In the genomic region with DNA sequence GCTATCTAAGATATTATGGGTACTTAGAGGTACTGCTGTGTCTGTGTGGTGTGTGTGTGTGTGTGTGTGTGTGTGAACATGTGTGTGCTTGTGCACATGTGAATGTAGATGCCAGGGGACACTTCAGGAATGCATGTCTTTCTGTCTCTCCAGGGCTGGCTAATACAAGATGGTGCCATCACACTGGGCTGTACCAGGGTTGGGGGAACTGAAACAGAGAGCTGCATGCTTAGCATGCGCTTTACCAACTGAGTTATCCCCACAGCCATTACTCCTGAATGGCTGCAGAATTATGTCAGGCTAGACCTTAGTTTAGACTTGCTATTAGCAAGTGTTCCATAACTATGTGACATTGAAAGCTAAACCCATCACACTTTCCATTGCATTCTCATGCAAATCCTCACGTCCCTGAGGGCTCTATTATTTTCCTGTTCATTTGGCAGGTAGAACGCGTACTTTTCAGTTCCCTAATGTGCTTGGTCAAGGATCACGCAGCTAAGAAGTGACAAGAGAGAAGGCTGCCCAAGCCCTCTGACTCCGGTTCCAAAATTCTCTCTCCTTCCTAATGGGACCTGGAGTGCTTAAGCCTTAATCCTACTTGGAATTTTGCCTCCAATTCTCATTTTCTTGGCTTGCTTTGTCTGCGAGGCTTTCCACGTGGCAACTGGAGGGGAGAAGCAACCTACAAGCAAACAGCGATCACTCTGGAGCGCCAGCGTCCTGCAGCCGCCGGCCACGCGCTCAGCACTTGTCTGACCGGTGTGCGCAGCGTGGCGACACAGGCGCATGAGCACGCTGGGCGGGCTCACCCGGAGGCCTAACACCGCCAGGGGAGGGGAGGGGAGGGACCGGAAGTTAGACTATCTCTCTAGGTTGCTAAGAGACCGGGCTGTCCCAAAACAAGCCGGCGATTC, we compare ENCODE assay signal across 8 mouse cellular contexts. TPM values are rescaled to one million over a fixed set of nuclear protein-coding genes. Genes with fewer than 3 reads are reported as not detected.
A peak's percentile ranks its signal among the peaks of the same experiment; 100 is the strongest.
DNase-seq lines count a peak whose midpoint lies in the region; ATAC-seq lines count a peak whose summit lies in the region.

Gene Ttc25, plus strand, starts transcription at position 776 of the 914 bp plus-strand sequence.

- peak; percentile 92 for ATAC-seq in inflammation-experienced regulatory T-cells, adult 6 months
- peak; percentile 98 for ATAC-seq in megakaryocyte-erythroid progenitor cell, adult 5-6 weeks (replicated peaks; ENCODE audit: low FRiP score, low TSS enrichment, poor library complexity, severe bottlenecking)

- intact Hi-C loops in gastrocnemius, postnatal 14 days (cut with DNase I; ENCODE audit: low total_unique reads), result no loop called here
- intact Hi-C loops in left cerebral cortex, postnatal 10 days (cut with DNase I), result no loop called here

- peak; percentile 94 for DNase-seq in WW6 (ENCODE audit: low read depth, low spot score)
- DNase-seq in embryo, embryonic 10.5 days (ENCODE audit: low spot score), result peak; percentile 97
- DNase-seq in gastrocnemius, postnatal 14 days, result peak; percentile 91
- DNase-seq in left cerebral cortex, postnatal 10 days (ENCODE audit: extremely low spot score in 1 of 2, low spot score in 2 of 2), result peak; percentile 72 to 91
- peak; percentile 77 for DNase-seq in right cerebral cortex, postnatal 25 days
- DNase-seq in urinary bladder, postnatal 4 days (ENCODE audit: low spot score in 2 of 2), result peak; percentile 86 to 90

RNA-seq across cellular contexts. Expression of gene Ttc25, which starts in this region (rescaled TPM):
- total RNA-seq in gastrocnemius, postnatal 14 days (2021), result under 1 TPM; 0.14 to 0.16 TPM
- polyA plus RNA-seq in inflammation-experienced regulatory T-cells, adult 6 months (2017; shearing (Covaris generic)), result under 1 TPM in 2 of 3 experiments, not detected in 1; 0.15 to 0.21 TPM
- under 1 TPM; 0.53 to 0.77 TPM for total RNA-seq in left cerebral cortex, postnatal 10 days (2021)
- not detected in 2 replicates for total RNA-seq in megakaryocyte-erythroid progenitor cell, adult 5-6 weeks (2014; fragmentation: Nextera tagmentation)
- total RNA-seq in megakaryocyte-erythroid progenitor cell, adult 5-6 weeks (2017), result not detected in 2 replicates

Comparison
In these comparisons a context has a peak if more than half of its experiments do, and no peak if none do; other contexts are left out.
1. Peak in every context shown above with its lines: DNase-seq and ATAC-seq.
2. Peak in DNase-seq in gastrocnemius, postnatal 14 days; RNA of the gene not detected or under 1 TPM.
3. Peak in ATAC-seq in inflammation-experienced regulatory T-cells, adult 6 months; RNA of the gene not detected or under 1 TPM.
4. Peak in DNase-seq in left cerebral cortex, postnatal 10 days; RNA of the gene not detected or under 1 TPM.
5. Peak in ATAC-seq in megakaryocyte-erythroid progenitor cell, adult 5-6 weeks; RNA of the gene not detected or under 1 TPM.